Mouse (Mus musculus) limb, embryonic 15.5 days (tissue): Measurements from ENCODE around the gene Atxn2. TPM values are rescaled to one million over a fixed set of nuclear protein-coding genes. Genes with fewer than 3 reads are reported as not detected.

Experiments
- ATAC-seq: fragments of 200-750 bp; cut with Nextera tagmentation; 2 replicates; pipeline ENCODE4 v1.8.0; 2017; ENCODE audit warnings: low read depth, moderate TSS enrichment; ENCODE audit not compliant: insufficient number of reproducible peaks, low FRiP score, low TSS enrichment
- H3K27ac ChIP-seq: fragments of 300-500 bp; sonication (generic); 2 replicates; pipeline ENCODE4 v1.5.1; 2015; ENCODE audit warnings: moderate library complexity, mild to moderate bottlenecking, inconsistent platforms
- H3K27me3 ChIP-seq: fragments of 300-500 bp; sonication (generic); 2 replicates; pipeline ENCODE4 v1.6.1; 2015; ENCODE audit warnings: inconsistent platforms
- H3K36me3 ChIP-seq: fragments of 300-500 bp; sonication (generic); 2 replicates; pipeline ENCODE4 v1.6.1; 2015; ENCODE audit warnings: inconsistent platforms
- H3K4me1 ChIP-seq: fragments of 300-500 bp; sonication (generic); 2 replicates; pipeline ENCODE4 v1.6.1; 2015; ENCODE audit warnings: inconsistent platforms
- H3K4me2 ChIP-seq: fragments of 300-500 bp; sonication (generic); 2 replicates; pipeline ENCODE4 v1.6.1; 2015; ENCODE audit warnings: mild to moderate bottlenecking, inconsistent platforms
- H3K4me3 ChIP-seq: fragments of 300-500 bp; sonication (generic); 2 replicates; pipeline ENCODE4 v1.5.1; 2015; ENCODE audit warnings: mild to moderate bottlenecking, inconsistent platforms
- H3K9ac ChIP-seq: fragments of 300-500 bp; sonication (generic); 2 replicates; pipeline ENCODE4 v1.6.1; 2015; ENCODE audit warnings: inconsistent platforms
- H3K9me3 ChIP-seq: fragments of 300-500 bp; sonication (generic); 2 replicates; pipeline ENCODE4 v1.6.1; 2016; ENCODE audit warnings: inconsistent platforms
- WGBS: fragments of 180-500 bp; shearing (Covaris S2); methylation state at CpG from one replicate; pipeline ENCODE4 v1.1.7; 2015; 5-methylcytosine and 5-hydroxymethylcytosine counted together
- polyA plus RNA-seq: library from polyadenylated mRNA; unstranded; fragments of >200 nt; fragmentation: Nextera tagmentation; extraction: Ambion mirVana; gene quantifications from 2 replicates; pipeline ENCODE4 v1.2.1, GENCODE M21; 2015

Gene Atxn2
- polyA plus RNA-seq, 1 experiment from 2014 or later = 49.4 TPM

GRCm38 (mm10) chr5:121767564-121767963 is 56.4 kb downstream of the Atxn2 start:
- Histone ChIP-seq H3K36me3 (peaks cover 38% of the 10 kb centered on the region), H3K27me3 (no peaks in the 10 kb centered on the region)
- ATAC-seq = no peak

GRCm38 (mm10) chr5:121769827-121770226 is 58.7 kb downstream of the Atxn2 start:
- ATAC-seq = no peak
- H3K9me3 ChIP-seq = no peaks in the 10 kb centered on the region

More at GRCm38 (mm10) chr5:121767564-121767963, 56.4 kb downstream of the Atxn2 start:
- H3K27ac ChIP-seq = no peak overlapping the region
- no peak overlapping the region for H3K4me3 ChIP-seq
- no peaks in the 10 kb centered on the region for H3K9me3 ChIP-seq
- H3K4me2 ChIP-seq = no peak overlapping the region
- WGBS = 72% methylated on average over 2 of the region's 2 CpGs
- H3K4me1 ChIP-seq = no peaks in the 10 kb centered on the region
- H3K9ac ChIP-seq = no peak overlapping the region

GRCm38 (mm10) chr5:121771611-121772010 is 60.5 kb downstream of the Atxn2 start:
- H3K4me1 ChIP-seq = no peaks in the 10 kb centered on the region
- no peak overlapping the region for H3K9ac ChIP-seq
- H3K4me2 ChIP-seq = no peak overlapping the region
- H3K4me3 ChIP-seq = no peak overlapping the region
- 90% methylated on average over 3 of the region's 3 CpGs for WGBS
- no peak overlapping the region for H3K27ac ChIP-seq
- H3K9me3 ChIP-seq = no peaks in the 10 kb centered on the region
- no peak for ATAC-seq
- no peaks in the 10 kb centered on the region for H3K27me3 ChIP-seq
- peaks cover 41% of the 10 kb centered on the region for H3K36me3 ChIP-seq

More at GRCm38 (mm10) chr5:121769827-121770226, 58.7 kb downstream of the Atxn2 start:
- H3K9ac ChIP-seq = no peak overlapping the region
- H3K4me1 ChIP-seq = no peaks in the 10 kb centered on the region
- no peak overlapping the region for H3K4me2 ChIP-seq
- peaks cover 42% of the 10 kb centered on the region for H3K36me3 ChIP-seq
- no peaks in the 10 kb centered on the region for H3K27me3 ChIP-seq
- WGBS = 79% methylated on average over 7 of the region's 7 CpGs
- no peak overlapping the region for H3K27ac ChIP-seq
- no peak overlapping the region for H3K4me3 ChIP-seq

- no peak for ATAC-seq
- H3K4me1 ChIP-seq = no peaks in the 10 kb centered on the region
- H3K4me3 ChIP-seq = no peak overlapping the region
- H3K9me3 ChIP-seq = no peaks in the 10 kb centered on the region
- no peaks in the 10 kb centered on the region for H3K27me3 ChIP-seq
- no peak overlapping the region for H3K9ac ChIP-seq
- H3K27ac ChIP-seq = no peak overlapping the region
- H3K36me3 ChIP-seq = peaks cover 59% of the 10 kb centered on the region
- WGBS = 62% methylated on average over 7 of the region's 7 CpGs
- no peak overlapping the region for H3K4me2 ChIP-seq
Measured at GRCm38 (mm10) chr5:121778485-121779119, 67.5 kb downstream of the Atxn2 start.

- peaks cover 57% of the 10 kb centered on the region for H3K36me3 ChIP-seq
- H3K4me2 ChIP-seq = no peak overlapping the region
- no peaks in the 10 kb centered on the region for H3K9me3 ChIP-seq
- no peak for ATAC-seq
- H3K27me3 ChIP-seq = no peaks in the 10 kb centered on the region
- H3K9ac ChIP-seq = no peak overlapping the region
- no peak overlapping the region for H3K4me3 ChIP-seq
- 89% methylated on average over 5 of the region's 5 CpGs for WGBS
- no peak overlapping the region for H3K27ac ChIP-seq
- no peaks in the 10 kb centered on the region for H3K4me1 ChIP-seq
Measured at GRCm38 (mm10) chr5:121780180-121780579, 69.0 kb downstream of the Atxn2 start.

GRCm38 (mm10) chr5:121782467-121782866 is 71.3 kb downstream of the Atxn2 start:
- Histone ChIP-seq H3K9ac (no peak overlapping the region), H3K36me3 (peaks cover 70% of the 10 kb centered on the region), H3K27ac (no peak overlapping the region), H3K27me3 (no peaks in the 10 kb centered on the region), H3K4me3 (no peak overlapping the region), H3K4me2 (no peak overlapping the region), H3K9me3 (no peaks in the 10 kb centered on the region), H3K4me1 (no peaks in the 10 kb centered on the region)
- no peak for ATAC-seq
- WGBS = 66% methylated on average over 4 of the region's 4 CpGs

GRCm38 (mm10) chr5:121783862-121784500 is 72.8 kb downstream of the Atxn2 start:
- Histone ChIP-seq H3K4me3 (no peak overlapping the region), H3K9me3 (no peaks in the 10 kb centered on the region), H3K27ac (no peak overlapping the region; the same call in 1 of the 2 replicates), H3K36me3 (peaks cover 73% of the 10 kb centered on the region), H3K4me2 (no peak overlapping the region), H3K4me1 (no peaks in the 10 kb centered on the region), H3K9ac (no peak overlapping the region), H3K27me3 (no peaks in the 10 kb centered on the region)
- ATAC-seq = no peak
- WGBS = 65% methylated on average over 10 of the region's 10 CpGs

- H3K4me2 ChIP-seq = no peak overlapping the region
- H3K9me3 ChIP-seq = no peaks in the 10 kb centered on the region
- 88% methylated on average over 5 of the region's 5 CpGs for WGBS
- no peak for ATAC-seq
- H3K9ac ChIP-seq = no peak overlapping the region
- no peak overlapping the region for H3K4me3 ChIP-seq
- H3K27ac ChIP-seq = no peak overlapping the region
- no peaks in the 10 kb centered on the region for H3K4me1 ChIP-seq
- H3K36me3 ChIP-seq = peaks cover 79% of the 10 kb centered on the region
- H3K27me3 ChIP-seq = no peaks in the 10 kb centered on the region
Measured at GRCm38 (mm10) chr5:121791026-121791425, 79.9 kb downstream of the Atxn2 start.

GRCm38 (mm10) chr5:121795800-121796199 is 84.7 kb downstream of the Atxn2 start:
- Histone ChIP-seq H3K36me3 (peaks cover 83% of the 10 kb centered on the region), H3K4me3 (no peak overlapping the region), H3K9ac (no peak overlapping the region), H3K27me3 (no peaks in the 10 kb centered on the region), H3K4me2 (no peak overlapping the region), H3K4me1 (no peaks in the 10 kb centered on the region), H3K9me3 (no peaks in the 10 kb centered on the region), H3K27ac (no peak overlapping the region)
- no peak for ATAC-seq
- 80% methylated on average over 3 of the region's 3 CpGs for WGBS

GRCm38 (mm10) chr5:121798447-121798846 is 87.3 kb downstream of the Atxn2 start:
- Histone ChIP-seq H3K36me3 (peaks cover 85% of the 10 kb centered on the region), H3K27me3 (no peaks in the 10 kb centered on the region), H3K27ac (no peak overlapping the region), H3K9me3 (no peaks in the 10 kb centered on the region), H3K4me3 (no peak overlapping the region), H3K4me1 (no peaks in the 10 kb centered on the region), H3K9ac (no peak overlapping the region), H3K4me2 (no peak overlapping the region)
- 93% methylated on average over 2 of the region's 2 CpGs for WGBS
- ATAC-seq = no peak

GRCm38 (mm10) chr5:121807186-121807585 is 96.0 kb downstream of the Atxn2 start:
- peaks cover 57% of the 10 kb centered on the region for H3K36me3 ChIP-seq
- 73% methylated on average over 3 of the region's 3 CpGs for WGBS
- no peaks in the 10 kb centered on the region for H3K9me3 ChIP-seq

GRCm38 (mm10) chr5:121808202-121808601 is 97.1 kb downstream of the Atxn2 start:
- no peak overlapping the region for H3K4me3 ChIP-seq
- 0 out of 2 replicates have a peak, but pooled peaks cover 15% of the 10 kb centered on the region for H3K4me1 ChIP-seq
- ATAC-seq = no peak
- no peak overlapping the region for H3K4me2 ChIP-seq
- peaks cover 59% of the 10 kb centered on the region for H3K36me3 ChIP-seq
- H3K27me3 ChIP-seq = no peaks in the 10 kb centered on the region
- WGBS = 69% methylated on average over 2 of the region's 2 CpGs
- no peak overlapping the region for H3K27ac ChIP-seq
- H3K9ac ChIP-seq = no peak overlapping the region
- H3K9me3 ChIP-seq = no peaks in the 10 kb centered on the region

More at GRCm38 (mm10) chr5:121807186-121807585, 96.0 kb downstream of the Atxn2 start:
- no peak overlapping the region for H3K4me3 ChIP-seq
- 0 out of 2 replicates have a peak, but pooled peaks cover 9% of the 10 kb centered on the region for H3K4me1 ChIP-seq
- H3K27me3 ChIP-seq = no peaks in the 10 kb centered on the region
- ATAC-seq = no peak
- H3K27ac ChIP-seq = peak overlapping the region; percentile 67
- H3K9ac ChIP-seq = no peak overlapping the region
- no peak overlapping the region for H3K4me2 ChIP-seq
